Mouse (Mus musculus): ENCODE results near the gene Ctnna3. TPM values are rescaled to one million over a fixed set of nuclear protein-coding genes. Genes with fewer than 3 reads are reported as not detected.
"Not testable (repeated sequence)": the region's sequence is repeated elsewhere in the genome, so short reads cannot be mapped to it uniquely, and the experiment has no call there.

The Ctnna3 gene
- polyA plus RNA-seq, 1 experiment, result 1.3 TPM

DNA sequence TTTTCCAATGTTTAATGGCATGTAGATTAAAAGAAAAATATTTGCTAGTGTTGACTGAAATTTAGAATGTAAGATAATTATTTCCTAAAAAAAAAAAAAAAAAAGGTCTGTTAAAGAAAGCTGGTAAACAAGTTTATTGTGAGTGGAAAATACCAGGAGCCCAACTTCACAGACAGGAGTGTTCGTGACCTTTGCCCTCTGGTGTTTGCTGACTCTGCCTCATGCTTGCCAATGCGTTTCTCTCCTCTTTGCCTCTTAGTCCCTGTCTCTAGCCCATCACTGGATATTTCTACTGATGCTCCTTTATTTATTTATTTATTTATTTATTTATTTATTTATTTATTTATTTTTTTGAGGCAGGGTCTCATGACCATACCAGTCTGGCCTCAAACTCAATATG lies 26.3 kb upstream of the Ctnna3 start:
- TF ChIP-seq POLR2A (IDR thresholded peaks at IDR 0.05; ENCODE audit: extremely low read depth, insufficient read depth, low read length) (no peak), CTCF (IDR thresholded peaks at IDR 0.05; ENCODE audit: extremely low read depth, insufficient read depth, low read length) (no peak)
- Histone ChIP-seq H3K4me1 (ENCODE audit: control insufficient read depth, insufficient read depth, low read length) (no peaks in the 10 kb centered on the region), H3K27ac (ENCODE audit: insufficient read depth, low read length) (no peak overlapping the region), H3K4me3 (ENCODE audit: insufficient read depth, low read length) (no peak overlapping the region)

DNA sequence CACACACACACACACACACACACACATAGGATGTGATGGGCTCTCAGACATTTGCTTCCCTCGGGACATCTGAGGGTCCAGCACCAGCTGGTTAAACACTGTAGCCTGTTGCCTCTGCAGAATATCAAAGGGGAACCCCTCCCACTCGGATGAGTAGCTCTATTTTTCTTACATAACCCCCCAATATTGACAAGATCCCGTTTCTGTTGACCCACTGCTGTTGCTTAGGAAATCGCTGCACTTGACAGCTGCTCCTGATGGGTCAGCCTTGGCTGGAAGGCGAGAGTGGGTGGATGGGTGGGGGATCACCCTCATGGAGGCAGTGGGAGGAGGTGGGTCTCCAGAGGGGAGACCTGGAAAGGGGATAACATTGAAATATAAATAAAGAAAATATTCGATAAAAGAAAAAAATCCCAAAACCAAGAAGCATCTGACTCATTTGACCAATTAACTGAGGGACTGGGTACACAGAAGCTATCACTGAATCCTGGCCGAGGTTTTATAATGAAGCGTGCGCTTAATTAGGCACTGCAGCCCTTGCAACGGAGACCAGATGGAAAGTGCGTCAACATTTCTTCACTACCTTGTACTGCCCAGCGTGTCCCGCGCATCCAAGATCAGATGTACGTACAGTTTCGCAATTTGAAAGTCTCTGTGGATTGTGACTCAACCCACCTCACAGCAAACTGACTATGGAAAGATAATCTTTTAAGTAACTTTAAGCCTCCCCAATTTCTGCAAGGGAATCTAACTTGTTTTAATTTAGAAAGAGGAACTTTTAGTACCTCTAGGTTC lies 19.5 kb upstream of the Ctnna3 start:
- no peak for TF ChIP-seq CTCF (IDR thresholded peaks at IDR 0.05; ENCODE audit: extremely low read depth, insufficient read depth, low read length)
- no peak for TF ChIP-seq POLR2A (IDR thresholded peaks at IDR 0.05; ENCODE audit: extremely low read depth, insufficient read depth, low read length)
- Histone ChIP-seq H3K4me3 (ENCODE audit: insufficient read depth, low read length) (peak overlapping the region; percentile 24; the same call in 1 of the 2 replicates), H3K4me1 (ENCODE audit: control insufficient read depth, insufficient read depth, low read length) (no peaks in the 10 kb centered on the region), H3K27ac (ENCODE audit: insufficient read depth, low read length) (no peak overlapping the region)

DNA sequence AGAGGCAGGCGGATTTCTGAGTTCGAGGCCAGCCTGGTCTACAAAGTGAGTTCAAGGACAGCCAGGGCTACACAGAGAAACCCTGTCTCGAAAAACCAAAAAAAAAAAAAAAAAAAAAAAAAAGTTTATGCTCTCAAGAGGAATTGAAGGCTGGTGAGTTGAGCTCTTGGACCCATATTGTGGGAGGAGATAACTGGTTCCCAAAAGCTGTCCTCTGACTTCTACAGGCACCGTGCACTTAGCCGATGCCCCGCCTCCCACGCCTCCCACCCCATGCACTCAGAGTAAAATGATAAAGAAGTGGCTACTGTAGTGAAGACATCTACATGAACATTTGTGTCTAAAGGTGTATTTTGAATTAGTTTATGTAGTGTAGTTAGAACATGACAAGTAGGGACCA lies 18.2 kb upstream of the Ctnna3 start:
- not testable (repeated sequence) for H3K4me3 ChIP-seq (ENCODE audit: insufficient read depth, low read length); H3K4me1 ChIP-seq (ENCODE audit: control insufficient read depth, insufficient read depth, low read length); H3K27ac ChIP-seq (ENCODE audit: insufficient read depth, low read length)

DNA sequence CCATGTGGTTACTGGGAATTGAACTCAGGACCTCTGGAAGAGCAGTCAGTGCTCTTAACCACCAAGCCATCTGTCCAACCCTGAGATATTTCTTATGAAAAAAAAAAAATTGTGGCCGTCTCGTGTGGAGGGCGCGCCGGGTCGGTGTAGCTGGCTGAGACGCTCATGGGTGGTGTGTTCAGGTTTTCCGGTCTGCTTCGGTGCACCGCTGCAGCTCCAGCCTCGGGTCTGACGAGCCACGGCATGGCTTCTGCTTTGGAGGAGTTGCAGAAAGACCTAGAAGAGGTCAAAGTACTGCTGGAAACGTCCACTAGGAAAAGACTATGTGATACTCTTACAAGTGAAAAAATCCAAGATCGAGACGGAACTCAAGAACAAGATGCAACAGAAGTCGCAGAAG lies 17.1 kb upstream of the Ctnna3 start:
- H3K4me3 ChIP-seq (ENCODE audit: insufficient read depth, low read length), result no peak overlapping the region
- no peak for TF ChIP-seq POLR2A (IDR thresholded peaks at IDR 0.05; ENCODE audit: extremely low read depth, insufficient read depth, low read length)
- no peak for TF ChIP-seq CTCF (IDR thresholded peaks at IDR 0.05; ENCODE audit: extremely low read depth, insufficient read depth, low read length)
- no peak overlapping the region for H3K27ac ChIP-seq (ENCODE audit: insufficient read depth, low read length)
- H3K4me1 ChIP-seq (ENCODE audit: control insufficient read depth, insufficient read depth, low read length), result no peaks in the 10 kb centered on the region

DNA sequence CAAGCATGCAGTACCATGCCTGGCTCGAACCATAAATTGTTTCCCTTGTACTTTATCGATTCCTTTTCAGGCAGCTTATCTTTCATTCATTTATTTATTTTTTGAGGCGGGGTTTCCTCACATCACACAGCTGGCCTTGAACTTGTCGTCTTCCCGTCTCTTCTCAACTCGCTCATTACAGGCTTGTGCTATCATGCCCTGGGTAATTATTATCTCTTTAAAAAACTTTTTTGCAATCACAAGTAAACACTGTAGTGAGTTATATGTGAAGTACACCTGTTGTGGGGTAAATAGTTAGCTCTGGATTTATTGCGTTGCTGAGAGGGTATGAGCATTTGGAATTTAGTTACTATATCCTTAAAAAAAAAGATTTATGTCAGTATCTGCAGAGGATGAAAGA lies 14.6 kb upstream of the Ctnna3 start:
- TF ChIP-seq POLR2A (IDR thresholded peaks at IDR 0.05; ENCODE audit: extremely low read depth, insufficient read depth, low read length) (no peak), CTCF (IDR thresholded peaks at IDR 0.05; ENCODE audit: extremely low read depth, insufficient read depth, low read length) (no peak)
- Histone ChIP-seq H3K4me3 (ENCODE audit: insufficient read depth, low read length) (no peak overlapping the region), H3K4me1 (ENCODE audit: control insufficient read depth, insufficient read depth, low read length) (no peaks in the 10 kb centered on the region), H3K27ac (ENCODE audit: insufficient read depth, low read length) (no peak overlapping the region)

DNA sequence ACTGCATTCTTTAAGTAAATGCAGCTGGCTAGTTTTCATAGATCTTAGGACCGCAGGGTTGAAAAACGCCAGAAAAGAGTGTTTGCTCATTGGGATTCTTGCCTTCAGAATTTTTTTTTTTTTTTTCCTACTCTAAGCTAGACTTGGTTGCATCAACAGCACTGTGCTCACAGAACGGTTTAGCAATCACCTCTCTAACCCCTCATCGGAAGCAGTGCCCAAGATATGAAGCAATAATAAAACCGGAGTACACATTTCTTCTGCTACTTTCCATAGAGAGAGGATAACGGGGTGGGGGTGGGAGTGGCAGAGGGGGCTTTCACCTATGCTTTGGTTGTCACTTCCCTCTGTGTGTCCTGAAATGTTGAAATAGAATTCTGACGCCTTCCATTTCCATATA lies 14.0 kb upstream of the Ctnna3 start:
- Histone ChIP-seq H3K4me3 (ENCODE audit: insufficient read depth, low read length) (no peak overlapping the region), H3K27ac (ENCODE audit: insufficient read depth, low read length) (no peak overlapping the region), H3K4me1 (ENCODE audit: control insufficient read depth, insufficient read depth, low read length) (no peaks in the 10 kb centered on the region)
- TF ChIP-seq CTCF (IDR thresholded peaks at IDR 0.05; ENCODE audit: extremely low read depth, insufficient read depth, low read length), result no peak
- no peak for TF ChIP-seq POLR2A (IDR thresholded peaks at IDR 0.05; ENCODE audit: extremely low read depth, insufficient read depth, low read length)

DNA sequence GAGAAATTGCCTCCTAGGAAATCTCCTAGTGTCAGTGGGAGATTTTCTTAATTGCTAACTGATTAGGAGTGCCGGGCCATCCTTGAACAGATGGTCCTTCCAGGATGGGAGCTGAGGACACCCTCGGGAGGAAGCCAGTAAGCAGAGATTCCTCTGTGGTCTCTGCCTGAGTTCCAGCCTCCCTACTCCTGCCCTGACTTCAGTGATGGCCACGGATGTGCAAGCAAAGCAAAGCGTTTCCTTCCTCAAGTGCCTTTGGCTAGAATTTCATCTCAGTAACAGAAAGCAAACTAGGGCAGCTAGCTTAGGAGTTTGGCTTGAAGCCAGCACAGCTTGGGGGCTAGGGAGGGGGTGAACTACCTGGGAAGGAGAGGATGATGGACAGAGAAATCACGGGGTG lies 12.8 kb upstream of the Ctnna3 start:
- H3K4me3 ChIP-seq (ENCODE audit: insufficient read depth, low read length), result no peak overlapping the region
- TF ChIP-seq POLR2A (IDR thresholded peaks at IDR 0.05; ENCODE audit: extremely low read depth, insufficient read depth, low read length) (no peak), CTCF (IDR thresholded peaks at IDR 0.05; ENCODE audit: extremely low read depth, insufficient read depth, low read length) (no peak)
- H3K27ac ChIP-seq (ENCODE audit: insufficient read depth, low read length), result no peak overlapping the region
- H3K4me1 ChIP-seq (ENCODE audit: control insufficient read depth, insufficient read depth, low read length), result no peaks in the 10 kb centered on the region

DNA sequence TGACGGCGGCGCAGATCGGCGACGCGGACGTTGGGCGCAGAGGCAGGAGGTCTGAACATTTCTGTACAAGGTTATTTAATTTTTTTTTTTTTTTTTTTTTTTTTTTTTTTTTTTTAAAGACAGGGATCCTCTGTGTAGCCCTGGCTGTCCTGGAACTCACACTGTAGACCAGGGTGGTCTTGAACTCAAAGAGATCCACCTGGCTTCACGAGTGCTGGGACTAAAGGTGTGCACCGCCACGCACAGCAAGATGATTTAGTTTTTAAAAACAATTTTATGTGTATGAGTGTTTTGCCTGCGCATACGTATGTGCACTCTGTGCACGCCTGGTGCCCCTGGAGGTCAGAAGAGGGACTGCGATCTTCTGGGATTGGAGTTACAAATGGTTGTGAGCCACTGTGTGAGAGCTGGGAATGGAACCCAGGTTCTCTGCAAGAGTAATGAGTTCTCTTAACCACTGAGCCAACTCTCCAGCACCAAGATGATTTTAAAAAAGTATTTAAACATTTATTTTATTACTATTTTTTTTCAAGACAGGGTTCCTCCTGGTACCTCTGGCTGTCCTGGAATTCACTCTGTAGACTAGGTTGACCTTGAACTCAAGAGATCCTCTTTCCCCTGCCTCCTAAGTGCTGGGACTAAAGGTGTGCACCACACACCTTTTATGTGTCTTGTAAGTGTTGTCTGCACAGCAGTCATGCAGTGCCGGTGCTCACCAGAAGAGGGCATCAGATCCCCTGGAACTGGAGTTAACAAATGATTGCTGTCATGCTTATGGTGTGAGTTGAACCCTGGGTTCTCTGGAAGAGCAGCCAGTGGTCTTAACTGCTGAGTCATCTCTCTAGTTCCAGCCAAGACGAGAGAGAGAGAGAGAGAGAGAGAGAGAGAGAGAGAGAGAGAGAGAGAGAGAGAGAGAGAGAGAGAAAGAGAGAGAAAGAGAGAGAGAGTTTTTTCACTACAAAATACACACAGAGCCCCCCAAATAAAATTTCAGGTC lies 7.9 kb upstream of the Ctnna3 start, which contains the start of gene Gm7075:
Gm7075 (minus strand) TSS at position 51 of the 997 bp plus-strand sequence.
- Histone ChIP-seq H3K4me3 (ENCODE audit: insufficient read depth, low read length) (no peak within 1 kb of the TSS), H3K27ac (ENCODE audit: insufficient read depth, low read length) (no peak within 1 kb of the TSS), H3K4me1 (ENCODE audit: control insufficient read depth, insufficient read depth, low read length) (no peaks in the 10 kb centered on the region)
- TF ChIP-seq POLR2A (IDR thresholded peaks at IDR 0.05; ENCODE audit: extremely low read depth, insufficient read depth, low read length), result no peak
- TF ChIP-seq CTCF (IDR thresholded peaks at IDR 0.05; ENCODE audit: extremely low read depth, insufficient read depth, low read length), result peak; percentile 43

DNA sequence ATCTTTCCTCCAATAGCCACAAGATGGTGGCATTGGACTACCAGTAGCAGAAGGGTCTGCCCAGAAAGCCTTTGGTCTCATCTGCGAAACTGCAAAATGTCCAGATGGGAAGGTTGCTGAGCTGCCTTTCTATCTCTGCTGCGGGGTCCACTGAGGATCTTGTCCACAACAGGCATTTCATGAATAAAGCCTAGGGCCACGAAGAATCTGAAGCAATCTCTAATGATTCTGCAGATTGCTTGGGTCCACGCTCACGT lies 7.2 kb upstream of the Ctnna3 start:
- TF ChIP-seq CTCF (IDR thresholded peaks at IDR 0.05; ENCODE audit: extremely low read depth, insufficient read depth, low read length) (peak; percentile 35), POLR2A (IDR thresholded peaks at IDR 0.05; ENCODE audit: extremely low read depth, insufficient read depth, low read length) (no peak)
- Histone ChIP-seq H3K4me1 (ENCODE audit: control insufficient read depth, insufficient read depth, low read length) (no peaks in the 10 kb centered on the region), H3K4me3 (ENCODE audit: insufficient read depth, low read length) (no peak overlapping the region), H3K27ac (ENCODE audit: insufficient read depth, low read length) (no peak overlapping the region)
